Mouse (Mus musculus) ES-E14 (cell line): ENCODE results near the gene Fam205c.

ENCODE experiments used
- CHD2 ChIP-seq: IDR thresholded peaks from 2 replicates; pipeline ENCODE4 v1.6.1; 2014; ENCODE audit warnings: mild to moderate bottlenecking, low read depth, low read length, inconsistent platforms
- MAFK ChIP-seq: IDR thresholded peaks from 2 replicates; pipeline ENCODE4 v1.6.1; 2014; ENCODE audit warnings: mild to moderate bottlenecking, low read depth, low read length, inconsistent platforms; ENCODE audit not compliant: insufficient read depth
- ZNF384 ChIP-seq: IDR thresholded peaks from 2 replicates; pipeline ENCODE4 v1.6.1; 2012; ENCODE audit warnings: low read depth, low read length, inconsistent platforms

DNA sequence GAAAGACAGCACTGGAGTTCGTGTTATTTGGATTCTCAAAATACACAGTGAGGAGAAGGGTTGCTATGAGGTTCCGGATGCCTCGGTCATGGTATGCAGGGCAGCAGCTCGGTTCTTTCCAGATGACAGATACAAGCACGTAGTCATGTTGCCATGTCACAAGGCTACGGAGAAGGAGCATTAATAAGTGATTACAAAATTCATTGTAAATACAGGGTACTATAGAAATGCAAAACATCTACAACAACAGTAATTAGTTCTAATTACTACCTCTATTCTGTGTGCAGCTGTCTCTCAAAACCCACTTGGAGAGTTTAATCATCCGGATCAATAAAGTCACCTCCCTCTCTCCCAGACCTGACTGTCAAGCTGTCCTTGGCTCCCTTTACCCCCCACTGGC lies 21.1 kb upstream of the Fam205c start:
- no peak for TF ChIP-seq CHD2
- no peak for TF ChIP-seq ZNF384
- TF ChIP-seq MAFK, result no peak
